ENCODE assay signal across 8 mouse cellular contexts in genomic region chrX:59134928-59135361, GRCm38 (mm10).
DNase-seq lines count a peak whose midpoint lies in the region; ATAC-seq and TF ChIP-seq lines count a peak whose summit lies in the region.

No protein-coding gene starts in this region.

- peaks cover 6% of the 10 kb centered on the region; the same call in 1 of the 2 replicates for H3K9me3 ChIP-seq in megakaryocyte, embryonic 14.5 days
- no peaks in the 10 kb centered on the region for H3K9me3 ChIP-seq in embryonic facial prominence, embryonic 13.5 days
- no peaks in the 10 kb centered on the region for H3K9me3 ChIP-seq in heart, embryonic 16.5 days (replicated peaks; ENCODE audit: control insufficient read depth, low read length)
- H3K9me3 ChIP-seq in liver, postnatal 0 days (ENCODE audit: low read length) = no peaks in the 10 kb centered on the region

- no peak overlapping the region for H3K9ac ChIP-seq in embryonic facial prominence, embryonic 13.5 days
- H3K9ac ChIP-seq in heart, embryonic 16.5 days (ENCODE audit: low read length) = peak overlapping the region; percentile 77
- no peak overlapping the region for H3K9ac ChIP-seq in liver, postnatal 0 days (replicated peaks)

- peak overlapping the region; percentile 64 for H3K4me3 ChIP-seq in megakaryocyte, embryonic 14.5 days (replicated peaks)
- peak overlapping the region; percentile 55 for H3K4me3 ChIP-seq in embryonic facial prominence, embryonic 13.5 days
- H3K4me3 ChIP-seq in heart, embryonic 16.5 days (ENCODE audit: low read length) = peak overlapping the region; percentile 67
- H3K4me3 ChIP-seq in liver, postnatal 0 days (ENCODE audit: low read depth, low read length) = peak overlapping the region; percentile 34

- TF ChIP-seq EP300 in liver, postnatal 0 days (IDR thresholded peaks at IDR 0.05; ENCODE audit: low read depth) = no peak

- peak overlapping the region; percentile 66 for H3K4me2 ChIP-seq in embryonic facial prominence, embryonic 13.5 days
- H3K4me2 ChIP-seq in heart, embryonic 16.5 days (ENCODE audit: low read depth, low read length) = peak overlapping the region; percentile 68
- peak overlapping the region; percentile 65 for H3K4me2 ChIP-seq in liver, postnatal 0 days (ENCODE audit: low read depth, low read length)

- DNase-seq in kidney, postnatal 4 days = peak; percentile 27 to 56
- peak; percentile 12 for DNase-seq in liver, postnatal 0 days
- DNase-seq in retina, postnatal 1 day = peak; percentile 81

- H3K27me3 ChIP-seq in megakaryocyte, embryonic 14.5 days (replicated peaks) = peaks cover 30% of the 10 kb centered on the region
- peaks cover 27% of the 10 kb centered on the region for H3K27me3 ChIP-seq in embryonic facial prominence, embryonic 13.5 days
- no peaks in the 10 kb centered on the region; the same call in 1 of the 2 replicates for H3K27me3 ChIP-seq in heart, embryonic 16.5 days (ENCODE audit: control insufficient read depth, insufficient read depth, low read length)
- peaks cover 16% of the 10 kb centered on the region for H3K27me3 ChIP-seq in liver, postnatal 0 days (ENCODE audit: insufficient read depth, low read length)

- H3K27ac ChIP-seq in embryonic facial prominence, embryonic 13.5 days = no peak overlapping the region
- peak overlapping the region; percentile 67 for H3K27ac ChIP-seq in heart, embryonic 16.5 days (ENCODE audit: low read length)
- no peak overlapping the region for H3K27ac ChIP-seq in liver, postnatal 0 days (ENCODE audit: low read depth)

- 0 out of 2 replicates have a peak, but pooled peaks cover 4% of the 10 kb centered on the region for H3K4me1 ChIP-seq in megakaryocyte, embryonic 14.5 days
- H3K4me1 ChIP-seq in embryonic facial prominence, embryonic 13.5 days = no peaks in the 10 kb centered on the region
- H3K4me1 ChIP-seq in heart, embryonic 16.5 days (ENCODE audit: control insufficient read depth, insufficient read depth, low read length) = no peaks in the 10 kb centered on the region
- H3K4me1 ChIP-seq in liver, postnatal 0 days (ENCODE audit: insufficient read depth) = no peaks in the 10 kb centered on the region

- no peak; the same call in 1 of the 2 replicates for ATAC-seq in megakaryocyte, adult 5-6 weeks (ENCODE audit: poor library complexity, severe bottlenecking)
- ATAC-seq in embryonic facial prominence, embryonic 13.5 days (ENCODE audit: insufficient number of reproducible peaks, insufficient read depth, low FRiP score, low TSS enrichment, low read depth) = peak; percentile 69; the same call in 1 of the 2 replicates
- ATAC-seq in heart, embryonic 16.5 days (replicated peaks; ENCODE audit: extremely low read depth, insufficient read depth, low FRiP score) = peak; percentile 71
- no peak for ATAC-seq in liver, postnatal 0 days
- ATAC-seq in monocyte, adult 5-6 weeks (replicated peaks; ENCODE audit: insufficient number of reproducible peaks, low FRiP score, low TSS enrichment, poor library complexity, severe bottlenecking) = no peak

- peak; percentile 37 for TF ChIP-seq CTCF in liver, postnatal 0 days (IDR thresholded peaks at IDR 0.05; ENCODE audit: low read depth)

- no peaks in the 10 kb centered on the region for H3K36me3 ChIP-seq in megakaryocyte, embryonic 14.5 days (replicated peaks; ENCODE audit: low read length)
- no peaks in the 10 kb centered on the region for H3K36me3 ChIP-seq in embryonic facial prominence, embryonic 13.5 days
- H3K36me3 ChIP-seq in heart, embryonic 16.5 days (ENCODE audit: control insufficient read depth, insufficient read depth) = no peaks in the 10 kb centered on the region
- no peaks in the 10 kb centered on the region for H3K36me3 ChIP-seq in liver, postnatal 0 days (replicated peaks; ENCODE audit: insufficient read depth, low read length)

- WGBS in embryonic facial prominence, embryonic 13.5 days = 26% methylated on average over 8 of the region's 8 CpGs
- WGBS in heart, embryonic 16.5 days = 11% methylated on average over 8 of the region's 8 CpGs
- WGBS in liver, postnatal 0 days (ENCODE audit: insufficient replicate concordance) = 12% methylated on average over 8 of the region's 8 CpGs

Comparison
In these comparisons a context has a peak if more than half of its experiments do, and no peak if none do; other contexts are left out.
1. ATAC-seq: peak in embryonic facial prominence, embryonic 13.5 days (single experiment) and heart, embryonic 16.5 days (single experiment); none in megakaryocyte, adult 5-6 weeks (single experiment), liver, postnatal 0 days (single experiment) and monocyte, adult 5-6 weeks (single experiment).
2. DNase-seq: peak in every context shown above with its lines; median percentile 81 in retina, postnatal 1 day; 42 in kidney, postnatal 4 days; 12 in liver, postnatal 0 days.
3. Peak in every context shown above with its lines, with median percentiles within 50 percentile points of each other: H3K4me3 ChIP-seq and H3K4me2 ChIP-seq.